Mouse (Mus musculus) lung, postnatal 25 days (tissue): ENCODE measurements around the gene Adgrf5.

ENCODE experiments used
- DNase-seq: peaks from one replicate; pipeline ENCODE4 v3.0.0; 2022; ENCODE audit warnings: low spot score

The Adgrf5 gene

GRCm38 (mm10) chr17:43378703-43379102 is 18.5 kb downstream of the Adgrf5 start:
- peak; percentile 47 for DNase-seq

GRCm38 (mm10) chr17:43386331-43386730 is 26.1 kb downstream of the Adgrf5 start:
- DNase-seq: no peak

- no peak for DNase-seq
Observed at GRCm38 (mm10) chr17:43387171-43387570, 26.9 kb downstream of the Adgrf5 start.

- peak; percentile 79 for DNase-seq
Observed at GRCm38 (mm10) chr17:43389256-43389655, 29.0 kb downstream of the Adgrf5 start.

DNA sequence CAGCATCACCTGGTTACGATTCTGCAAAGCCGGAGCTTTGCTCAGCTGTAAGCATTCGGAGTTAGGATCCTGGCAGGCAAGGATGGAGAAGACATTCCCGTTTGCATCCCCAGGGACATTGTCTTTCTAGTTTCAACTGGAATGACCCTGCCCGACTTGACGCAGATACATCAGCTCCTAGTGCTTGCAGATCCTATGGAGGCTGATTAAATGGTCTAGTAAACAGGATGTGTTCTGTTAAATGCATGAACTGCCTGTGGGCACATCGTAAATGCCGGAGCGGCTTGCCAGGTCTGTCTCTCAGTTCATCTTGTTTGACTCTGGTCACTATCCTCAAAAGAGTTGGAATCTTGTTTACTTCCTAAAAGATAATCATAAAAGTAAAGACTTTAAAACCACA is 31.9 kb downstream of the Adgrf5 start:
- no peak for DNase-seq

- DNase-seq: no peak
Observed at GRCm38 (mm10) chr17:43393669-43394068, 33.4 kb downstream of the Adgrf5 start.

DNA sequence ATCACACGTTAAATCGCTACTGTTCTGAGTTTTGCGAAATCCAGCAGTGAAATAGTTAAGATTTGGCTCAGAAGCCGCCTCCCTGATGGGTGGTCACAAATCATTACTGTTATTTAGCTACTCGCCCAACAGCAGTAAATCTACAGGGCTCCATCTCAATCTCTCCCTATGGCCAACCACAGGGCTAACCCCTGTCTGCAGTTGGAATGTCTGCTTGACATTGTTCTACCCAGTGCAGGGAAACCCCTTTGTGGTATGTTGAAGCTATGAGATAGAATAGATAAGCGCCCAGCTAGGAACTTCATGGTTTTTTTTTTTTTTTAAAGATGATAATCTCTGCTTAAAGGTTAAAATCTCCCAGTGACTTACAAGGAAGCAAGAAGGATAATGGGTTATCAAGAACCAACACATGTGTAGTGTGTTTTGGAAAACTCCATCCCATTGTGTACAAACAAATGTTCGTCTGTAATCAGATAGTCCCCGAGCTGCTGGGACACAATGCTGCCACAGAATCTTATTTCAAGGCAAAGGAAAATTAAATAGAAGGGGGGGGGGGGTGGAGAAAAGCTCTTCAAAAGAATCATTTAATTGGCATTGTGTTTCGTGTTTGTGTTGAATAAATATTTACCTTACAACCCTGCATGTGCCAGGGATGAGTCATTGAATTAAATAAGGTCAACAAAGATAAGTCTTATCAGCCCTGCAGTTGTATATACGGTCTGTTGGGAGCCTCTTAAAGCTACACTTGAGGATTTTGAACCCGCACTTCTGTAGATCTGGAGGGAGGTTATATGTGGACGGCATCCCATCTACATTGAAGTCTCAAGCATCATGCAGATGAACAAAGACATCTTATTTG is 35.4 kb downstream of the Adgrf5 start:
- peak; percentile 78 for DNase-seq

DNA sequence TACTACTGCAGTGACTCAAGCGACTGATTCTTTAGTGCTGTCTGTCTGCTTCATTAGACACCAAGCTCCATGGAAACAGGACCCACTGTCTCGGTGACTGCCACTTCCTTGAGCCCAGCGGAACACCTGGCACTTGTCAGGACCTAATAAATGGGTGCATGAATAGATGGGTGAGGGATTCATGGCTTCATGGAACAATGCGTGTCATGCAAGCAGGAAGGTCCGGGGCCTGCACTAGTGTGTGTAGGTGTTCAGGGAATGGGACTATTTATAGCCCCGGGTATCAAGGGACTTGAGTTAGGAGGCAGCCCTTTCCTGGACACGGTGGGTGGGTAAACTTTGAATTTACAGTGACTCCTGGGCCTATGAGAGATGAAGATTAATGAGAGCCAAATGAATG is 38.4 kb downstream of the Adgrf5 start:
- no peak for DNase-seq

DNA sequence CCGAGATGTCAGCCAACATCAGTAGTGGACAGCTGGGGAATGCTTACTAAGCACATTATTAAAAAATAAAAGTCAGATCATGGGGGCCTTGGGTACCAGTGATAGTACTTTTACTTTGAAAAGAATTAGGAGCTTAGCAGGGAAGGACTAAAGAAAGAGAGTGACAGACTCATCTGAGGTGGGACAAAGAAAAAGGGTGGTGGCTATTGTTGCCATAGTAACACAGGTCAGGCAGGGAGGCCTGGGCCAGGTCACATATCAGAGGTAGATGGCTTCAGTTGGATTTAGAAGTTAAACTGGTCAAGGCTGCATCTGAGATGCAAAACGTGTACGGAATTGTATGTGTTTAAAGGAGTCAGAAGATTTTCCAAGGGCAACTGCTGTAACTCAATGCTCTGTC is 38.9 kb downstream of the Adgrf5 start:
- no peak for DNase-seq

- DNase-seq: no peak
Observed at GRCm38 (mm10) chr17:43400483-43400882, 40.2 kb downstream of the Adgrf5 start.

GRCm38 (mm10) chr17:43403851-43404250 is 43.6 kb downstream of the Adgrf5 start:
- no peak for DNase-seq

GRCm38 (mm10) chr17:43404408-43404807 is 44.2 kb downstream of the Adgrf5 start:
- DNase-seq: no peak

DNA sequence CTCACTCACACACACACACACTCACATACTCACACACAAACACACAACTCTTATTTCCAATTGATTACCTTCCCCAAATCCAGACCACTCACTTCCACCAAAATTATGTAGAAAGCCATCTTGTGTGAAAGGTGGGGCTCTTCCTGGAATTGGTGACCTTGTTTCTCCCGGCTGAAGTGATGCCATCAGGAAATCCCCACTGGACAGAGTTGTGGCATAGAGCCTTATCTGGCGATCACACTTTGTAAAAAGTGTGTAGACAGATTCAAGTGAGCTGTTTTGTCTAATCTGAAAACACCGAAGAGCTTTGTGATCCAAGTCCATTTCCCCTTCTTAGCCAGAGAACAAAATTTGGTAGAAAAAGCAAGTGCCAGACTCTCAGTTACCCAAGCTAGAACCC is 46.1 kb downstream of the Adgrf5 start:
- no peak for DNase-seq

- DNase-seq: peak; percentile 55
Observed at GRCm38 (mm10) chr17:43407548-43407947, 47.3 kb downstream of the Adgrf5 start.

DNA sequence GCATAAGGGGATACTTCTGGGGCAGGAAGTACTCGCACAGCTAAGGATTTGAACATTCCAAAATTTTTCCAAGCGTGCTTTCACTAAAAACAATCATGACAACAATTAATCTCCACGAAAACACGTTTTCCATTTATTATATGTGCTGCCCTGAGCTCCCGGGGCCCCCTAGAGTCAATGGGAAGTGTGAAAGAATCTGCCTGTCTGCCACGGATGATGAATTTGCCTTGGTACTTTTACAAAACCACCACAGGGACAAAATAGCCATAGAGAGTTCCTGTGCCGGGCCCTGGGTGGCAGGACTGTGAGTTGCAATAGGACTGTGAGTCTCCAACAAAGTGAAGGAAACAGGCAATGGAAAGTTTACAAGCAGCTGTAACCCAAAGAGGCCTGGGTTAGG is 52.9 kb downstream of the Adgrf5 start:
- DNase-seq: no peak

GRCm38 (mm10) chr17:43419204-43419603 is 59.0 kb downstream of the Adgrf5 start:
- DNase-seq: no peak

DNA sequence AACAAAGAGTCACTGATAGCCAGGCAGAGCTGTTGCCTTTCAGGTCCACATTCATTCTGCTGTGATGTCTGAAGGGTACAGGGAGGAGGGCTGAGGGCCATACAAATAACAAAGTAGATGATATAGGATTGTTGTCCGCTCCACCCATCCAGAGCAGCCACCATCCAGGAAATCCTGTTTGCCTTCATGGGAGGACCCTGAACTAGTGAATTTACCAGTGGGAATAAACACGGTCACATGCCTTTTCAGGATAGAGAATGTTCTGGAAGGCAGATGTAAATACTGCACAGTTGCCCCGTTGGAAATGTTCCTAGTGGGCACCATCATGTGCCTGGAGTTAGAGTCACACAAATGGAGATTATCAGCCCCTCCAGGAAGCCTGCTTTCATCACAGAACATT is 60.1 kb downstream of the Adgrf5 start:
- DNase-seq: peak; percentile 80

- DNase-seq: no peak
Observed at GRCm38 (mm10) chr17:43423953-43424352, 63.7 kb downstream of the Adgrf5 start.

DNA sequence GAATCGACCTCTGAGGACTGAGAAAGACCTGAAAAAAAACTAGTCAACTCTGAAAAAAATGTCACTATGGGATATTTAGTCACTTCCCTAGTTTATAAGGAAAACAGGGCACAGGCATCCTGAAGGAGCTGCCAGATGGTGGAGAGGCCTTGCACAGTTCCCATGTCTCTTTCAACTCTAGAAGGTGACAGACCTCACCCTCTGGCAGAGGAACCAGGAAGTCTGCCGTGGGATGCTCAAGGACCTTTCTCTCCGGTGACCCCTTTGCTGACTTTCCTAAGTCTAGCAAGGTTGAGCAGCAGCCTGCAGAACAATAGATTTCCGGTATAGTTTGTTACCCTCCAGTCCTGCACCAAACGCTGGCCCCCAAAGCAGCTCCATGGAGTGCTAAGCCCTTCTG is 71.4 kb downstream of the Adgrf5 start:
- DNase-seq: no peak

GRCm38 (mm10) chr17:43434485-43434884 is 74.2 kb downstream of the Adgrf5 start:
- DNase-seq: no peak

GRCm38 (mm10) chr17:43451216-43451615 is 91.0 kb downstream of the Adgrf5 start:
- DNase-seq: no peak

GRCm38 (mm10) chr17:43458598-43458997 is 98.3 kb downstream of the Adgrf5 start:
- DNase-seq: peak; percentile 74

- DNase-seq: no peak
Observed at GRCm38 (mm10) chr17:43459737-43460230, 99.5 kb downstream of the Adgrf5 start.
